Mouse (Mus musculus) neural tube, embryonic 10.5 days (tissue): Measurements from ENCODE around the gene Ppp1r14b.

Experiments used
- DNase-seq: peaks from one replicate; pipeline ENCODE4 v3.0.0-alpha.2; 2017; ENCODE audit warnings: low spot score; ENCODE audit errors: extremely low spot score

Gene Ppp1r14b

DNA sequence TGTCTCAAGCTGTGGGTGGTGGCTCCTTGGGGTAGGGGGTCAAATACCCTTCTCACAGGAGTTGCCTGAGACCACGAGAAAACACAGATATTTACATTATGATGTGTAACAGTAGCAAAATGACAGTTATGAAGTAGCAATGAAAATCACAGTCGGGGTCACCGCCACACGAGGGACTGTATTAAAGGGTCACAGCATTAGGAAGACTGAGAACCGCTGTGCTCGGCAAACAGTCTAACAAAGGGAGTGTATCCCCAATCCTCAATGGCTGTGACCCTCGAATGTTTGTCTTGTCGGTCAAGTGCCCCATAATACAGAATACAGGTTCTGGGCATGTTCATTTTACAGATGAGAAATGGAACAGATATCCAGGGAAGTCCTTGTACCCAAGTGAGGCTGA, 19.2 kb downstream of the Ppp1r14b start:
- DNase-seq, result no peak

DNA sequence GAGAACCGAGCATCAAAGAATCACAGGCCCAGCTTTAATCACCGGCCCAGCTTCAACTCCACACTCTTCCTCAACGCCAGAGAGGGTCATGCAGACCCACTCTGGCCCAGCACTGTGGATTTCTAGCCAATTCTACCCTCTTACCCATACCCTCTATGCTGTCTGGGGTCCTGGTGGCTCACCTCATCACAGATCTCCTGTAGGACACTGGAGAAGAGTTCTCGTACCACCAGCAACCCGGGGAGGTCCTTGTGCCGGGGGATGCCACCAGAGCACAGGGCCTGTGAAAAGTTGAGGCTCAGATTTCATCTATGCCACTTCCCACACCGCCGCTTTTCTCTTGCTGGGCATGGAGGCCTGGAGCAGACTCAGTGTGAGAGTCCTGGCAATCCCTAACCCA, 19.7 kb downstream of the Ppp1r14b start:
- DNase-seq, result no peak

DNA sequence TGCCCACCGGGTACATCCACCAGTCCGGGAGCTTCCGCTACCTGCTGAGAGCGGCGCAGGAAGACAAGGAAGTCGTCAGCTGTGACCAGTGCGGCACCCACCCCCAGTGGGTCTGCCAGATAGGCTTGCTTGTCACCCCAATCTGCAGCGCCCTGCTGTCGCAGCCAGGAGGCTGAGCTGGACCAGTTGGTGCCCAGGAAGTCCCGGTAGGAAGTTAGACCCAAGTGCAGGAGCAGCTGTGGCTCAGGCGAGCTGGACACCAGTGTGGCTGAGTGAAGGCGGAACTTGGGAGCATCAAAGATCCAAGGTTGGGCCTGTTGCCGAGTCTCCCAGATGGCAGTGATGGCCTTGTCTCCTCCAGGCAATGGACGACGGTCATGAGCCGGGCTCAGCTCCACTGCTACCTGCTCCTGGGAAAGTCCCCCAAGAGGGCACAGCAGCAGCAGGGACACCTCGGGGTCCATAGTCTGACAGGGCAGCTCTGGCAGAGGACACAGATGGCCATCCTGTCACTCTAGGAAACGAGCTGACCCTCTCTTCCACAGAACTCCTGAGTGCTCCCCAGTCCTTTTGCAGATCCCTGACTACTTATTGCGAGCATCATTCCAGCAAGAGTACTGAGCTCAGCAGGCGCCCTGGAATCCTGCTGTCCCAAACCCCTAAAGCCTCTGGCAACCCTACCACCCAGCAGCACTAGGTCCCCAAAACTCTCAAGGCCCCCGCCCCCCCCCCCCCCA, 20.7 kb downstream of the Ppp1r14b start:
- DNase-seq, result no peak

DNA sequence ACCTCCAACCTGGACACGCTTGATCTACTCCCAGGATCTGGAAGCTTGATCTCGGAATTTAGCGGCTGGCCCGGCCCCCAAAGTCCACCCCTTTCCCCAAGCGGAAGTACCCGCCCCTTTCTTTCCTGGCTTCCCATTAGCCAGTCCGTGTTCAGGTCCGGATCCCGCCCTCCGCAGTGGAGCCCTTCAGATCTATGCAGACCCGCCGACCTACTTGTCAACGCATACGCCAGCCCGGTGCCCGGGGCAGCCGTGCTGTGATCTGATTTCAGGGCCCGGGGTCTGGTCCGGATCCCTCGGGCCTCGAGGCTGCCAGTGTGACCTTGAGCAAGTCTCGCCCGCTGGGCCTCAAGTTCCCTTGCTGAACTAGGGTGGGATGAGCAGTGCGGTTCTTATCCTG, 21.2 kb downstream of the Ppp1r14b start, which contains the start of the genes Nudt22 and Trpt1:
TSS of gene Nudt22 (minus strand) at position 112 of the 400 bp plus-strand sequence.
TSS of gene Trpt1 (plus strand) at position 126 of the 400 bp plus-strand sequence.
- peak; percentile 86 for DNase-seq

DNA sequence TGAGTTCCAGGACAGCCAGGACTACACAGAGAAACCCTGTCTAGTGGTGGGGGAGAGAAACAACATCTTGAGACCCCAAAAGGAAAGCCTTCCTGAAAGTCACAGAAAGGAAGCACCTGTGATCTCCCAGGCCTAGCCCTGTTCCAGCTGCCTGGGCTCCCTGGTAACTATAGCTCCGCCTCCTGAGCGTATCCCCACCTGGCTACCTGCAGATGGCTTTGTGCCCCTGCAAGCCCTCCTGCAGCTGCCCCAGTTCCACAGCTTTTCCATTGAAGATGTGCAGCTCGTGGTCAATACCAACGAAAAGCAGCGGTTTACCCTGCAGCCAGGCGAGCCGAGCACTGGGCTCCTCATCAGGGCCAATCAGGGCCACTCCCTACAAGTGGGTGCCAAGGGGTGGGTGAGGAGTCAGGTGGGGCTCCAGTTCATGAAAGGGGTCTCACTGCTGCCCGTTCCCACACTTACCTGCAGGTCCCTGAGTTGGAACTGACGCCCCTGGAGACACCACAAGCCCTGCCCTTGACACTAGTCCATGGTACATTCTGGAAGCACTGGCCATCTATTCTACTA, 23.0 kb downstream of the Ppp1r14b start:
- DNase-seq, result no peak

DNA sequence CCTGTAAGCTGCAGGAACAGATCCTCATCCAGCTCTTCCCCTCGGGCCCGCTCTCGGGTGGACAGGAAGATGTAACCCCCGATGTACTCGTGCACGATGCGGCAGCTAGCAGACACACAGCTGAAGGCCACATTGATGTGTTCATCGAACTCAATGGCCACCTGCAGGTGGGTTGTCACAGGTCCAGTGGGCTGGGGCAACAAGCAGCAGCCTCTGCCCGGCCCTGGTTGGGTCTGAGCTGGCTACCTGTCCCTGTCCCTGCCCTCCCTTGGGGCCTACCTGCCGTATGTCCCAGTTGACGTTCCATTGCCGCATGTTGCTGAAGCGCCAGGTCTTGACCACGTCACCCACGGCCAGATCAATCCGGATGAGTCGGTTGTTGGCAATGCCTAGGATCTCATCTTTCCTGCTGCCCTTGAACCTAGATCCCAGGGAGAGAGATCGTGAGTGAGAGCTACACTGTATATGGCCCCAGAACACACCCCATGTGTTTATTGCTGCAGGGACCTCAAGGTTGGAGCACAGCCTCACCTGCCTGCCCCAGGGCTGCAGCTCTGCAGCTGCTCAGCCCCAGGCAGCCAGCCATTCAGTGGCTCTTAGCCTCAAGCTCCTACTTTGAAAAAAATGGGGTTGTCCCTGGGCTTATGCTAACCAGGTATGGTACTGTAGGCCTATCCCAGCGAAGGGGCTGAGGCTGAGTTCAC, 24.7 kb downstream of the Ppp1r14b start:
- no peak for DNase-seq

DNA sequence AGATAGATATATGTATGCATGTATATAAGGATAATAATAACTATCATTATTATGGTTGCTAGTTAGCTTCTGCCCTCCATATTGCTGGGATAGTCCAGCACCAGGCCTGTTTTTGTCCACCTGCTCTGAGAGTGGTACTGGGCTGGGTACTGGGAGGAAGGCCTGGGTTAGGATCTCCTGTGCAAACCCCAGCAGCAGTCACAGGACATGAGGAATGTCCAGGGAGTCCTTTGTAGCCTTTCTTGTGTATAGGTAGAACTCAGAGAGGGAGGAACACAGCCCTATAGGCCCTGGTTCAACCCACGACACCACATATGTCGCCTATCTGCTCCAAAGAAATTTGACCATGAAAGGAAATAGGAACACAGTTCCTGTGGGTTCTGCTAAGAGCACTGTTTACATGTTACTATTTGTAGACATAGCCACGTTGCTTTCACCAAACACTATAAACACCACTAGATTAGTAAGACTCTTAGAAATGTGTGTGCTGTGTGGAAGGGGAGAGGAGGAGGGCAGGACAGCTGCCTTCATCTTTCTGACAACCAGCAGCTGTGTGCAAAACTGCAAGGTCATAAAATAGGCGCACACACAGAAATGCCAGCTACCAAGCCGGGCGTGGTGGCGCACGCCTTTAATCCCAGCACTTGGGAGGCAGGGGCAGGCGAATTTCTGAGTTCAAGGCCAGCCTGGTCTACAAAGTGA, 32.3 kb downstream of the Ppp1r14b start:
- DNase-seq, result no peak

DNA sequence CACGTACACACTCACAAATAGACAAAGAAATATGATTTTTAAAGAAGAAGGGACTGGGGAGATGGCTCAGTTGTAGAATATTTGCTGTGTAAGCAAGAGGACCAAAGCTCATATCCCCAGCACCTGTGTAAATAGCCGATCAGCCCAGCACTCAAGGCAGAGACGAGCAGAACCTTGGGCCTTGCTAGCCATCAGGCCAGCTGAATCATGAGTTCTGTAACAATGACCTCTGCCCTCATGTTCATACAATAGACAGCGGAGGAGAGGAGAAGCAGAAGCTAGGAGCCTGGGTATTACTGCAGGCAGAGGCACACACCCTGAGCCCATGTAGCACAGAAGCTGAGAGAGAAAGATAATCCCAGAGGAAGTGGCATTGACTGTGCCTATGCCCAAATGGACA, 37.7 kb downstream of the Ppp1r14b start:
- DNase-seq, result no peak

DNA sequence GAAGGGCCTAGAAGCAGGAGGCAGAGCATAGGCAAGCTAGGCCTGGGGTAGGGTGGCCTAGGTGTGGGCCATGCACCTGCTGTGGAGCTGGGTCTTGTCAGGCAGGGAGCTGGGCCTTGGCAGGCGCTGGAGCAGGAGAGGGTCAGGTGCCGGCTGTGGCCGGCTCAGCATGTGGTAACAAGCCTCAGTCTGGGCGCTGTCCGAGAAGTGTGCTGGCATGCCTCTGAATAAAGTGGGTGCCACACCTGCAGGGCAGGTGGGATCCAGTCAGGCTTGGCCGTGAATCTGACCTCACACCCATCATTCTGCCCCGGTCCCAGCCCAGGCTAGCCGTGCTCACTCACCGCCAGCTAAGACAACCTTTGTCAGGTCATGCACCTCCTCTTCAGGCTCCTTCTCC, 39.2 kb downstream of the Ppp1r14b start:
- DNase-seq, result no peak

DNA sequence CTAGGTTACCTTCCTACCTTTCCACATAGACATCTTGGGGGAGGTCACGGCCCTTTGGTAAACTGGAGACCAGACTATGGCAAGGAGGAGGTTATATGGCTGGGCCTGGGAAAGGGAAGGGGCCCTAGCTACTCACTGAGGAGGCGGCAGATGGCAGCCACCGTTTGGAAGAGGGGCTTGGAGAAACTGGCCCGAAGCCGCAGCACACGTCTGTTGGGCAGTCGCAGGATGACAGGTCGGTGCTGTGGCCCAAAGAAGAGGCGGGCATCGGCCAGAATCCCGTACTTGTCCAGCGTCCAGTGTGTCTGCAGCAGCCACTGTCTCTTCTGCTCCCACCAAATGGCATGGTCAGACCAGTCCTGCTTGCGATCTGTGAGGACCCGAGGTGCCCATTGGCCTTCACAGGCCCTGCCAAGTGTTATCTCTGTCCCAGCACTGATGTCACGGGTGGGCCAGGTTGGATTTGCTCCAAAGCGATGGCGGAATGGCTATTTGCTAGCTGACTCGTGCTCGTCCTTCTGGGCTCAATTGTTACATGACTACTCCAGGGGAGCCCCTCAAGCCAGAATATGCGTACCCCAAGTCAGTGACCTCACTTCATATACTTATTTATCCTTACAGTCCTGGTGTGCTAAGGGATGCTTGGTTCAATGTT, 39.8 kb downstream of the Ppp1r14b start:
- DNase-seq, result no peak

DNA sequence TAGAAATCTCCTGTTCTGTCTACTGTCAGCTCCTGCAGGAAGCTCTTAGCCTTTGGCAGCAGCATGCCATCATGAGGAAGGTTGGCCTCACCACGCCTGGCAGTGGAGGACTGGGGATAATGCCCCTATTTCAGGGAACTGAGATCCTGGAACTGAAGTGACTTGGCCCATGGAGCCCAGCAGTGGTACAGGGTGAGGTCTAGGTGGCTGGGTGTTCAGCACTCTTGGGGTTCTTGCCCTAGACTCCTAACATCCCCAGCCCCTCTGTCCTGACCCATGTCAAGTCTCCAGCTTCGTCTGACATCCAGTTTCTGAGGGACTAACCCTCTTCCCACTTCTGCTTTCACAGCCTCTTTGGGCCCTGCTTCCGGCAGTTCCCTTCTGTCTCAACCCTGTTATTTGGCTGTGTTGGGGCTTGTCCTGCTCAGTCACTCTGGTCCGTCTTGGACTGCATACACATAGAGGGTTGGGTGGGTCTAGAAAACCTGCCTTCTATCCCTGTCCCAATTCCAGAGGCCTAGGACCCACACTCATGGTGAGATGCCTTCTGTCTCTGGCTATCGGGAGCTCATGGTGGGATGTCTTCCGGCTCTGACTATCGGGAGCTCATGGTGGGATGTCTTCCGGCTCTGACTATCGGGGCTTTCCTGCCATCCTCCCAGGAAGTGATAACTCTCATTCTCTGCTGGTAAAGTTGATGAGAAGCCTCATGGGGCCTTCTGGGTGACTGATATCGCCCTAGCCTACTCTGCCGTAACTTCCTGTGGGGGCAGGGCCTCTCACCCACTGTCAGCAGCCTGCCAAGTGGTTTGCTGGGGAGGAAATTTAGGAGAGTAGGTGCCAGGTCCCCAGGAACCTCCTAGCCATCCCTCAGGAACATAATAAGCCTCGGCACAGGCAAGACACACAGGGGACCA, 43.0 kb downstream of the Ppp1r14b start:
- DNase-seq, result no peak

DNA sequence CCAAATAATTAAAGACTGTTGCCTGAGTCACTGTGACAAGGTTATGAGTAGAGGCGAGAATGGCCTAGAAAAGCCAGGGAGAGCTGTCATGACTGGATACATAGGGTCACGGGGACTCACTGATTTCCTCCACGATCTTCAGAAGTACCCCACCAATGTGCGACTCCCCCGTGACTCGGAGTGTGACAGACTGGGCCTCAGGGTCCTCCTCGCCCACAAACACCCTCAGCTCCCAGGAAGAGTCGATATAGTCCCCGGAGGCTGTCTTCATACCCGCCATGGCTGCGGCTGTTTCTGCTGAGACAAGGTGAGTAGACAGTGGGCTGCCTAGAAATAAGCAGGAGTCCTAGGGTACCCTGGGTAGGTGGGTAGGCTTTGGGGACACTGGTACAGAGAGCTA, 43.8 kb downstream of the Ppp1r14b start:
- no peak for DNase-seq

DNA sequence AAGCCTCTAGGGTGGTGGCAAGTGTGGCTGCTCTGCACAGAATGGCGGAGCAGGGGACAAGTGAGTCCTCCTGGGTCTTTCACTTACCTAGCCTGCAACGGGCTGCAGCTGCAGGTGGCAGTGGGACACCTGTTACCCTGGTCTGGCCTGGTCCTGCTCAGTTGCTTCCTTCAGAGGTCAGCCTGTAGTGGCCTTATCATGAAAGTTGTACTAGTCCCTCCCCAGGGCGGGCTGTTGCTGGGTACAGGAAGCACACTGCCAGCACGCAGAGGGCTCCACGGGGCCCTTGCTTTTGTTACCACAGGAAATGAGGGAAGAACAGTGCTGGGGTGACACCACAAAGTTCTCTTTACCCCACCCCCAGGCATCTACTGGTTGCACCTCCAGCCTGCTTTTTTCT, 44.4 kb downstream of the Ppp1r14b start, which contains the start of gene Fermt3:
TSS of gene Fermt3 (minus strand) at position 279 of the 400 bp plus-strand sequence.
- DNase-seq, result no peak

DNA sequence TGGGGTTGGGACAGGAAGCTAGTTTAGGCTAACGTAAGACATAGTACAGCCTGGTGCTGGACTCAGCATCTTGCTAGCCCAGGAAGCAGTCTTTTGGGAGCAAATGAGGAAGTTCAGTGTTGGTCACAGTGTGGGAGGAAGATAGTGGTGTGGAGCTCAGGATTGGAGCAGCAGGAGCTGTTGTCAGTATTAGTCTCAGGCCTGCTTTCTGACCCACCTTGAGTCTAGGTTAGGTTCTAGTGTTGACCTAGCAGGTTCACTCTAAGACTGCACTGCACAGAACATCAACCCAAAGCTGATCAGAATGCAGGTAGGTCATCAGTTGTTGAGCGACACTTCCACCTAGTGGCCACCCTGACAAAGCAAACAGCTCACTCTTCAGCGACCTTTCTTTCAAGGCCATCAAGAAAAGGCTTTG, 45.5 kb downstream of the Ppp1r14b start:
- DNase-seq, result peak; percentile 41
